Mouse (Mus musculus) embryonic fibroblast, embryonic 13.5 days (primary cell): Measurements from ENCODE around the gene Cped1.

Experiments used
- CTCF ChIP-seq: IDR thresholded peaks from 2 replicates; pipeline ENCODE4 v1.5.1; 2011; ENCODE audit warnings: mild to moderate bottlenecking, control low read depth, low read length, moderate library complexity, borderline replicate concordance; ENCODE audit not compliant: insufficient read depth
- POLR2A ChIP-seq: IDR thresholded peaks from 2 replicates; pipeline ENCODE4 v1.6.1; 2011; ENCODE audit warnings: low read depth, mild to moderate bottlenecking, control low read depth, low read length, moderate library complexity

DNA sequence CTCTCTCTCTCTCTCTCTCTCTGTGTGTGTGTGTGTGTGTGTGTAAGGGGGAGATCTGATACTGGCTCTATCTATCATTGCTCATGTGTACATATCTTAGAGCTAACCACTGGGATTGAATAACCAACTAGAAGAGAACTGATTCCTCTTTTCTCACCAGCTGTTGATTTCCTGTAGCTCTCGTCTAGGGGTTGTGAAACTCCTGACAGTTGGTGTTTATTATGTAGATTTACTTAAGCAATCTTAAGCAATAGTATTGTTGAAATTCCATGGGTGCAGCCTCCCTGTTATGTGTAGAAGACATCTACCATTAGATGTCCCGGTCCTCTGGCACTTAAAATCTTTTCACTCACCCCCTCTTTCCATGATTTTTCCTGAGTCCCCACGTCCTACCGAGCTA lies 26.8 kb upstream of the Cped1 start:
- TF ChIP-seq CTCF (no peak), POLR2A (no peak)
